ENCODE assay signal across 14 mouse cellular contexts in genomic region chr11:5425106-5425505, GRCm38 (mm10). TPM values are rescaled to one million over a fixed set of nuclear protein-coding genes. Genes with fewer than 3 reads are reported as not detected.
DNase-seq lines count a peak whose midpoint lies in the region; ATAC-seq and TF ChIP-seq lines count a peak whose summit lies in the region.
"Had no signal": no experiment of that assay in that cellular context is flagged by ENCODE, and none has a peak within 500 bp of the region (broad histone marks: within the 10 kb centered on the region; RNA-seq: fewer than 3 reads in every experiment).

No protein-coding gene starts in this region.

- H3K9me3 ChIP-seq in midbrain, embryonic 16.5 days (replicated peaks; ENCODE audit: control insufficient read depth, low read length, poor library complexity, severe bottlenecking) = no peaks in the 10 kb centered on the region
- no peaks in the 10 kb centered on the region for H3K9me3 ChIP-seq in liver, postnatal 0 days (ENCODE audit: low read length)
- H3K9me3 ChIP-seq: G1E; limb, embryonic 13.5 days; midbrain, embryonic 13.5 days; neural tube, embryonic 15.5 days had no signal

- 28% methylated on average over 2 of the region's 2 CpGs for WGBS in midbrain, embryonic 16.5 days
- 59% methylated on average over 2 of the region's 2 CpGs for WGBS in liver, postnatal 0 days (ENCODE audit: insufficient replicate concordance)

- H3K4me3 ChIP-seq in midbrain, embryonic 16.5 days (ENCODE audit: low read depth, low read length) = no peak overlapping the region
- H3K4me3 ChIP-seq in liver, postnatal 0 days (ENCODE audit: low read depth, low read length) = no peak overlapping the region
- H3K4me3 ChIP-seq: limb, embryonic 13.5 days; midbrain, embryonic 13.5 days; neural tube, embryonic 15.5 days had no signal

- no peaks in the 10 kb centered on the region for H3K36me3 ChIP-seq in midbrain, embryonic 16.5 days (ENCODE audit: control insufficient read depth, insufficient read depth, low read length)
- no peaks in the 10 kb centered on the region for H3K36me3 ChIP-seq in liver, postnatal 0 days (replicated peaks; ENCODE audit: insufficient read depth, low read length)
- H3K36me3 ChIP-seq: limb, embryonic 13.5 days; midbrain, embryonic 13.5 days; neural tube, embryonic 15.5 days had no signal

- DNase-seq in frontal cortex, postnatal 25 days (ENCODE audit: low spot score in 2 of 2) = no peak
- peak; percentile 34 for DNase-seq in right cerebral cortex, adult 18-20 months
- no peak for DNase-seq in right cerebral cortex, postnatal 4 days
- peak; percentile 69 to 82 for DNase-seq in layer of hippocampus, adult 18-20 months (ENCODE audit: low spot score in 2 of 2)
- no peak for DNase-seq in T-cell, adult 2 months (ENCODE audit: low spot score)
- DNase-seq in liver, postnatal 0 days = no peak

- H3K9ac ChIP-seq in midbrain, embryonic 16.5 days (ENCODE audit: low read depth, low read length) = no peak overlapping the region
- no peak overlapping the region for H3K9ac ChIP-seq in liver, postnatal 0 days (replicated peaks)
- H3K9ac ChIP-seq: limb, embryonic 13.5 days; midbrain, embryonic 13.5 days; neural tube, embryonic 15.5 days had no signal

- peak; percentile 64; the same call in 1 of the 2 replicates for ATAC-seq in frontal cortex, adult (ENCODE audit: low TSS enrichment)
- no peak for ATAC-seq in midbrain, embryonic 16.5 days
- ATAC-seq in liver, postnatal 0 days = no peak
- ATAC-seq: midbrain, embryonic 13.5 days had no signal

- H3K27me3 ChIP-seq in midbrain, embryonic 16.5 days (ENCODE audit: control insufficient read depth, insufficient read depth, low read depth, low read length) = no peaks in the 10 kb centered on the region
- no peaks in the 10 kb centered on the region for H3K27me3 ChIP-seq in liver, postnatal 0 days (ENCODE audit: insufficient read depth, low read length)
- H3K27me3 ChIP-seq: limb, embryonic 13.5 days; midbrain, embryonic 13.5 days; neural tube, embryonic 15.5 days had no signal

- no peak for TF ChIP-seq EP300 in liver, postnatal 0 days (IDR thresholded peaks at IDR 0.05; ENCODE audit: low read depth)

- peaks cover 6% of the 10 kb centered on the region for H3K4me1 ChIP-seq in midbrain, embryonic 16.5 days (ENCODE audit: control insufficient read depth, insufficient read depth, low read length)
- peaks cover 12% of the 10 kb centered on the region for H3K4me1 ChIP-seq in liver, postnatal 0 days (ENCODE audit: insufficient read depth)

- no peak overlapping the region for H3K27ac ChIP-seq in midbrain, embryonic 16.5 days (ENCODE audit: low read length)
- H3K27ac ChIP-seq in liver, postnatal 0 days (ENCODE audit: low read depth) = no peak overlapping the region
- H3K27ac ChIP-seq: kidney, postnatal 0 days; limb, embryonic 13.5 days; midbrain, embryonic 13.5 days; neural tube, embryonic 15.5 days; stomach, postnatal 0 days had no signal

- no peak overlapping the region for H3K4me2 ChIP-seq in midbrain, embryonic 16.5 days (ENCODE audit: low read length)
- H3K4me2 ChIP-seq in liver, postnatal 0 days (ENCODE audit: low read depth, low read length) = no peak overlapping the region
- H3K4me2 ChIP-seq: limb, embryonic 13.5 days; midbrain, embryonic 13.5 days; neural tube, embryonic 15.5 days had no signal

- no peak for TF ChIP-seq CTCF in liver, postnatal 0 days (IDR thresholded peaks at IDR 0.05; ENCODE audit: low read depth)

RNA-seq across cellular contexts. Expression of gene Znrf3, which starts 19.5 kb away (rescaled TPM):
- total RNA-seq in layer of hippocampus, adult 18-20 months (2021) = 10 to 100 TPM; 19.7 to 20.5 TPM
- polyA plus RNA-seq in midbrain, embryonic 16.5 days (2015; fragmentation: Nextera tagmentation; extraction: Ambion mirVana) = 7.7 and 9.0 TPM in 2 replicates
- polyA plus RNA-seq in liver, postnatal 0 days (2015; fragmentation: Nextera tagmentation; extraction: Ambion mirVana) = 3.9 and 4.5 TPM in 2 replicates

Comparison
In these comparisons a context has a peak if more than half of its experiments do, and no peak if none do; other contexts are left out.
1. DNase-seq: peak in right cerebral cortex, adult 18-20 months (single experiment) and layer of hippocampus, adult 18-20 months (2 of 2); none in frontal cortex, postnatal 25 days (0 of 2), right cerebral cortex, postnatal 4 days (single experiment), T-cell, adult 2 months (single experiment) and liver, postnatal 0 days (single experiment).